Mouse (Mus musculus) left cerebral cortex, postnatal 36 days (tissue): ENCODE measurements around the gene Ulk3. TPM values are rescaled to one million over a fixed set of nuclear protein-coding genes. Genes with fewer than 3 reads are reported as not detected.

Experiments used
- DNase-seq, 2 experiments: peaks; one replicate each; pipeline ENCODE4 v3.0.0; 2021 to 2022; ENCODE audit warnings: low spot score in 2 of 2, mixed read lengths in 1 of 2
- intact Hi-C: fragments of 180-260 bp; cut with DNase I; formaldehyde crosslinking; loops from one replicate; pipeline ENCODE4 v1.15.1; 2025
- total RNA-seq, 2 experiments: library from RNA; stranded (reverse); gene quantifications; 2 replicates each; pipeline ENCODE4 v1.2.3; 2021

Gene Ulk3
- 10 to 100 TPM; 23.9 to 38.5 TPM for total RNA-seq

GRCm38 (mm10) chr9:57589224-57590126 is at the start of gene Ulk3:
Ulk3 (plus strand) TSS chr9:57589452.
- DNase-seq = peak; percentile 79 to 85
- intact Hi-C loops = loop anchor here (5.0 kb wide), 1 partner anchor 58 kb away; no protein-coding TSS in a partner anchor

GRCm38 (mm10) chr9:57539550-57539949 is 49.7 kb upstream of the Ulk3 start:
- intact Hi-C loops = loop anchor here (5.0 kb wide), 1 partner anchor 208 kb away; no protein-coding TSS in a partner anchor
- no peak for DNase-seq

DNA sequence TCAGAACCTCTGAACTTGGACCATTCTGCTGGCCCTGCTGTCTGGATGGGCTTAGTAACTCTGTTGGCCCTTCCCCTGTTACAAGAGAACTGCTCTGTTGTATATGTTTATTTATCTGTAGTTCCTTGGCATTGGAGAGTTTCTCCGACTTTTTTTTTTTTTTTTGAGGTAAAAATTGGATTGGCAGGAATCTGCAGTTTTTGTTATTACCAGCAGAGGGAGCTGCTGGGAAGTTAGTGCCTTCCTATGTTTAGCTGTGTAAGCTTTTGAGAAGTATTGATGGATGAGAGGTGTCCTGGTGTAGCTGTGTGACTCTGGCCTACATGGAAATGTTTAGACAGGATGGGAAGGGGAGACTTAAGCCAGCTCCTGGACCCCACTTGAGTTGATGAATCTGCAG is 47.9 kb upstream of the Ulk3 start:
- intact Hi-C loops = loop anchor here (5.0 kb wide), 1 partner anchor 116 kb away; no protein-coding TSS in a partner anchor
- DNase-seq = peak in 1 of 2 experiments; percentile 31

DNA sequence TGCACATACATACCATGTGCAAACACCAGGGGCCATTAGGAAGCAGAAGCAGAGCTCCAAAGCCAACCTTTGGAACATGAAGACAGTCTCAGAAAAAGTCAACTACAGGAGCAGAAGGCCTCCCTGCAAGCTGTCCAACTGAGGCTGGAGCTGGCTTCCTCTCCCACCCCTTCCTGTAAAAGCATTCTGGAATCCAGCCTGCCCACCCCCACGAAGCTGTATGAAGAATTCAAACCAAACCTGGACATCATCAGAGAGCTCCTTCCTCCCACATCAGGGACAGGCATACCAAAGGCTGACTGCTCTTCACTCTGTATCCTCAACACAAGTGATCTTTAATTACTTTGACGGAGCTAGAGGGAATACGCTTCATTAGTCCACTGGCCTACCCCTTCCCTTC is 45.3 kb upstream of the Ulk3 start:
- intact Hi-C loops = loop anchor here (5.0 kb wide), 1 partner anchor 113 kb away; no protein-coding TSS in a partner anchor
- no peak for DNase-seq

DNA sequence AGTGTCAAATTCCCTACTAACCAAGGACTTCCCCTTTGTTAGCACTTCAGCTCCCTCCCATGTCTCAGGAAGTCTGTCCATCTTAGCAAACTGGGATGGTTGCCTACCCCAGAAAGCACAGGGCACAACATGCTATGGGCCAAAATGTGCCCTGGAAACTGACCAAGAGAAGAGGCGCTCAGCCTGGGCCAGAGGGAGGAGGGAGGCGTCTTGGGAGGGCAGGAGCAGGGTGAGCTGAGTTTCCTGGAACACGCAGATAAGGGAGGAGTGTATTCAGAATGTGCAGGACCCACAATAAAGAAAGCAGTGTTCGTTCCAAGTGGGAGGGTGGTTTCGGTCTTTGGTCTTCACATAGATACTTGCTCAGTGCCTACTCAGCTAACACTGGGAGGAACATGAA is 42.0 kb upstream of the Ulk3 start:
- DNase-seq = no peak
- intact Hi-C loops = no loop called here

- DNase-seq = no peak
- intact Hi-C loops = no loop called here
These were observed 41.4 kb upstream of the Ulk3 start for GRCm38 (mm10) chr9:57547869-57548268.

GRCm38 (mm10) chr9:57549186-57549585 is 40.1 kb upstream of the Ulk3 start:
- no peak for DNase-seq
- intact Hi-C loops = no loop called here

DNA sequence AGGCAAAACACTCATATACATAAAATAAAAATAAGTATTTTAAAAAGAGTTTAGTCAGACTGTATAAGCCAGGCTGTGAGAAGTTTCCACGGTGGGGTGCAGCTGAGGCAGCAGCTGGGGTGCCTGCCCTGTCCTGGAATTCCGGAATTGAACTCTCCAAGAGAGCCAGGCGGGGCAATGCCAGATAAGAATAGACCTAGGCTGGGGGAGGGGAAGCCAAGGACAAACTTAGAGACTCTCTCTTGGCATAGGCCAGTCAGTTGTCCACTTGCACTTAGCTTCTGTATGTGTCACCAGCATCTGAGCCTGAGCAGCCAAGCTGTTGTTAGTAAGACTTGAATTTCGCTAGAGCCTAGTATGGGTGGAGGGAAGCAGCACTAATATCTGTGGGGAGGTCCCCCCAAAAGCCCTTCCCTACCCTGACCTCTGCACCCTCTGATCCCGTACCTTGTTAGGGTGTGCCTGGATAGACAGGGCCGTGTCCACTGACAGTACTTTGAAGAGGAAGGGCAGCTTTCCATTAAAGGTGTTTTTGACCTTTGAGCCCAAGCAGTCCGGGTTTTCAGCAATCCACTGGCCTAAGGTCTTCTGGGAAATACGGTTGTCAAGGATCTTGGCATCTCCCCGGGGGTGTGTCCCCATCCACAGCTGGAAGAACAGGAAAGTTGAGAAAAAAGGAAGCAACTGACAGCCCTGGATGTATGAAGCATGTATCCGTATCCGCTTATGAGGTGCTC is 39.0 kb upstream of the Ulk3 start:
- no peak for DNase-seq
- intact Hi-C loops = no loop called here

DNA sequence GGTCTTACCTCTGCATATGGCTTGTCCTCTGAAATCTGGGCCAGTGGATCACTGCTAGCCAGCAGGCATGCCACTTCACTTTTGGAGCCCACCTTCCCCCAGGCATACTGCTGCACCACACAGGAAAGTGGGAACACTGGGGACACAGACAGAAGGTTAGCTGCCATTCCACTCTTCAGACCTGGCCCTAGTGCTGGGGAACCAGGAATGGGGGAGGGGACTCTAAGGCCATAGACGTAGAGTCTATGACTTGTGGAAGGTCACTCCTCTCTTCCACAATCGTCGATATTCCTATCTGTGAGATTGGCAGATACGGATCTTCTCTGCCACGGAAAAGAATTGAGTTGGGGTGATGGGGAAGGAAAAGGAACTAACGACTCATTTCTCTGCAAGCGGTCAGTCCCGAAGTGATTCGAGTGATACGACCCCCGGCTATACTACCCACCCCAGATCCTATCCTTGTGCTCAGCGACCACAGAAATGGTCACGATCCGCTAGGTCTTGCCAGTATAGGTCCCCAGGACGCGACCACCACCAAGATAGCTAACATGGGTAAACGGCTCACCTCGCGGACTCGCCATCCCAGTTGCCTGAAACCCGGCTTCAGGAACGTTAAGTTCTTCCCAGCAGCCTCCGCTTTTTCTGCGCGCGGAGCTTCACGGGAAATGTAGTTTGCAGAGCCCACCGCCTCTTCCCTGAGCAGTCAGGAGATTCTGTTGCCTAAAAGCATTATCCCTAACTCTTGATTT is 36.9 kb upstream of the Ulk3 start, which contains the start of gene Mpi:
TSS of gene Mpi (minus strand) at position 625 of the 749 bp plus-strand sequence.
- peak; percentile 79 to 81 for DNase-seq
- intact Hi-C loops = no loop called here

- intact Hi-C loops = no loop called here
- no peak for DNase-seq
These were observed 36.1 kb upstream of the Ulk3 start for GRCm38 (mm10) chr9:57553119-57553518.

GRCm38 (mm10) chr9:57554753-57555152 is 34.5 kb upstream of the Ulk3 start:
- intact Hi-C loops = no loop called here
- DNase-seq = no peak

GRCm38 (mm10) chr9:57557215-57557614 is 32.0 kb upstream of the Ulk3 start:
- intact Hi-C loops = no loop called here
- DNase-seq = no peak

DNA sequence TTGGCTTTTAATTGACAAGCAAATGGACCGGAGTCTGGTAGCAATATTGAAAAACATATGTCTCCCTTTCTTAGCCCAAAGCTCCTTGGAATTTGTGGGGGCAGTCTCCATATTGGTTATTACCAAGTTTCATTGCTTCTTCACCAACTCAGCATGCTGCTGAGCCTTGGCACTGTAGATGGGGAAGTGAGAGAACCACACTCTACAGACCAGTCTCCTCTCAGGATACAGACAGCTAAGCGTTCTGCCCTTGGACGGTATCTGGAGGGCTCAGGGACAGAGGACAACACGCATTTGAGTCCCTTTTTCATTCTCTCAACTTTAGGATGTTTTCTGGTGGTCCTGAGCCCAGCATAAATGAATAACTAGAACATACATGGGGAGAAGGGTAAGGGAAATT is 30.6 kb upstream of the Ulk3 start:
- intact Hi-C loops = no loop called here
- DNase-seq = no peak

GRCm38 (mm10) chr9:57559568-57559967 is 29.7 kb upstream of the Ulk3 start:
- DNase-seq = no peak
- intact Hi-C loops = no loop called here

DNA sequence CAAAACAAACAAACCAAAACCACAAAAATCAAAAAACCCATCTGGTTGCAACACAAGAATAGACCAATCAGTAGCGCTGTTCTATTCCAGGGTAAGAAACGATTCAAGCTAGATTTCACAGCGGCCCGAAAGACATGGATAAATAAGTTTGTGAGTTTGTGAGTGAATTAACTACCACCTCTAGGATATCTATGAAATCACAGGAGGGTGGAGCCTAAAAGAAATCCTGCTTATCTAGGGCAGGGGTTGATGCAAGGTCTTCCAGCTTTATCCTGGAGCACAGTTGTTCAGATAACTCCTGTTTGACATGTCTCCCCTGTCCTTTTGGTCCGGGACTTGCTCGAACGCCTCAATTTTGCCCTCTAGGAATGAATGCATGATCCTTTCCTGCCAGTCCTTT is 29.0 kb upstream of the Ulk3 start:
- intact Hi-C loops = no loop called here
- no peak for DNase-seq

DNA sequence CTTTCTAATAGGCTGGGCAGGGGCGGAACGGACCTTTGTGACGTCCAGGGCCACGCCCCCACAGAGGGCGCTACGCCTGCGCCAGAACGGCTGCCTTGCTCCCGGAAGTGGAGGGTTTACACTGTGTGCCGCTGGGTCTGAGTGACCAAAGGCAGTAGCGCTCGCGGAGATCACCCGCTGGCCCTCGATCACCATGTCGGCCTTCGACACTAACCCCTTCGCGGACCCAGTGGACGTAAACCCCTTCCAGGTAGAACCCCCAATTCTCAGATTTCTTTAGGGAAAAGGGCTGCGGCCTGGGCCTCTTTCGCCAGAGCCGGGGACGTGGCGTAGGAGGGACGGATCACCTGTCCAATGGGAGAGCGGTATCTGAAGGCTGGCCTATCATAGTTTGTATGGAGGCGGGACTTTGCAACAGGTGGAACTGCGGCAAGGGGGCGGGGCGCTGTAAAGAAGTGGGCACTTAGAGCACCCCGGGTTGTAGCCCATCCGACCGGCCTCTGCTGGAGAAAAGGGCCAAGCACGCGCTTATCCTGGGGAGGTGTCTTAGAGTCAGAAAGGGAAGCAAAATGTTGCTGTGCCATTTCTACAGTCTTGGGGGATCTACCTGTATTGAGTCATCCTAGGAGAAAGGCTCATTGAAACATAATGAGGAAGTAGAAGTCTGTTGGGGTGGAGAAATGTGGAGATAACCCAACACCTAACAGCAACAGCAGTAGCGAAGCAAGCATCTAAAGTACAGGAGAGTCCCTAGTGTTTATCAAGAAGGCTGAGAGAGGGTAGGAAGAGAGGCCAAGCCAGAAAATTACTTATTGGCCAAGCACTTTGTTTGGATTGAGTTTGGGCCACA is 28.2 kb upstream of the Ulk3 start, which contains the start of gene Scamp2:
TSS of gene Scamp2 (plus strand) at position 83 of the 850 bp plus-strand sequence.
- intact Hi-C loops = no loop called here
- DNase-seq = peak; percentile 96 to 97

DNA sequence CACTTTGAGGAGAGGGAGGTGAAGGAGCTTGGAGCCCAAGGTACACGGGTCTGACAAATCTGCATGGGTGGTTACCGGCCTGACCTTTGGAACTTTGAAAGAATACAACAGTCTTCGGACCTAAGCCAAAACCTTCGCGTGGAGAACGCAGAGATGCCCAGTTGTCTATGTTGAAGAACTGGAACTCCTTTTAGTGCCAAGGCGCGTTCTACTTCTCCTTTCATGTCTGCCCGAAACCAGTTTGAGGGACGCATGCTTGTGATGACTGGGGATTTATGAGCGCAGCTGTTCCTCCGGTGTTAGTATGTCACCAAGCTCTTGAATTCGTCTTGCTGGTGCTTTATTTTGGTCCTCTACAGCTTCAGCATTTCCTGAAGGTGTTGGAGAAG is 27.5 kb upstream of the Ulk3 start:
- intact Hi-C loops = no loop called here
- no peak for DNase-seq

- intact Hi-C loops = no loop called here
- peak; percentile 45 to 50 for DNase-seq
These were observed 26.3 kb upstream of the Ulk3 start for GRCm38 (mm10) chr9:57562896-57563372.

DNA sequence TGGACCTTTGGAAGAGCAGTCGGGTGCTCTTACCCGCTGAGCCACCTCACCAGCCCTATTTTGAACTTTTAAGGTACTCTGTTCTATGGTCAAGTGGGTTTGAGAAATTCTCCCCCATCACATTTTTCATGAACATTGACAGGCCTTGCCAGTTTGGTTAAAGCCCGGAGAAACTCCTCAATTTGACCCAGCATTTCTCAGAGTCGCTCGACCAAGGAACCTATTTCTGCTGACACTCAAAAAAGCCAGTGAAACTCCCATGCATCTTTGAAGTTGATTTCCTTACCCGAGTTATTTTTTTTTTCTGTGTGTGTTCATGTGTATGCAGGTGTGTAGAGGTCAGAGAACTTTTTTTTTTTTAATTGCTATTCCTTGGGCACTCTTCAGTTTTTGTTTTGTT is 24.6 kb upstream of the Ulk3 start:
- intact Hi-C loops = no loop called here
- no peak for DNase-seq
